Mouse (Mus musculus) ES-Bruce4 (cell line): ENCODE measurements around the gene Gas6.

Experiments used
- CTCF ChIP-seq: IDR thresholded peaks from one replicate; pipeline ENCODE4 v1.8.1; 2011; ENCODE audit warnings: low read depth, low read length
- EP300 ChIP-seq: IDR thresholded peaks from 2 replicates; pipeline ENCODE4 v1.6.1; 2011; ENCODE audit warnings: low read depth, low read length; ENCODE audit not compliant: insufficient read depth
- POLR2A ChIP-seq: IDR thresholded peaks from one replicate; pipeline ENCODE4 v1.8.1; 2011; ENCODE audit warnings: low read length; ENCODE audit not compliant: insufficient read depth

DNA sequence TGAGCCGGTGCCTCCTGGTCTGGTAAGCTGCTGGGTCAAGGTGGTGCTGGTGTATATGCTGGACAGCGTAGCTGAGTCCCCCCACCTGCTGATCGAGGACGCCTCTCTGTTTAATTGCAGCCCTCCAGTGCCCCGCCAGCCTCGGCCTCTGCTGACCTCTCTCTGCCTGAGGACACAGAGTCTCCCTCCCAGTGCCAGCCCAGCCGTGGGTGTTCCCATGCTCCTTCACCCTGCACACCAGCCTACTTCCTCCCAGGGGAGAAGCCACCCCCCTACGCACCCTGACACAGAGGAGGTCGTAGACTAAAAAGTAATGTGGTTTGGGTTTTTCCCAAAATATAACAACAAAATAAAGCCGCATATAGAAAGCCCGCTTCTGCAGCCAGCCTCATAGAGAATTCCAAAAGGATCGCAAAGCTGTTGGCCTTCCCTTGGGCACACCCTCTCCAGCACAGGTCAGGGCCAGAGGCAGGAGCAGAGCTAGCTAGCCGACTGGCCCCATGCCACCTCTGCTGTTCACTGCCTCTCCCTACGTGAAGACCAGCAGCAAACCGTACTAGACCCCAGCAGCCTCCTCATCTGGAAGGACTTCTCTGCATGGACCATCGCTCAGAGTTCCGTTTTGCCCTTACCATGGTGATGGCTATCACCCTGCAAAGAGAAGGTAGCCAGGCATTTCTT is 33.1 kb downstream of the Gas6 start:
- TF ChIP-seq CTCF: no peak
- no peak for TF ChIP-seq POLR2A
- no peak for TF ChIP-seq EP300
